Mouse (Mus musculus) B cell, adult 2 months (primary cell): ENCODE measurements around the gene Nuak2.

Source experiments
- DNase-seq, 2 experiments: peaks; one replicate each; pipeline ENCODE4 v3.0.0; 2022

Nuak2 gene

DNA sequence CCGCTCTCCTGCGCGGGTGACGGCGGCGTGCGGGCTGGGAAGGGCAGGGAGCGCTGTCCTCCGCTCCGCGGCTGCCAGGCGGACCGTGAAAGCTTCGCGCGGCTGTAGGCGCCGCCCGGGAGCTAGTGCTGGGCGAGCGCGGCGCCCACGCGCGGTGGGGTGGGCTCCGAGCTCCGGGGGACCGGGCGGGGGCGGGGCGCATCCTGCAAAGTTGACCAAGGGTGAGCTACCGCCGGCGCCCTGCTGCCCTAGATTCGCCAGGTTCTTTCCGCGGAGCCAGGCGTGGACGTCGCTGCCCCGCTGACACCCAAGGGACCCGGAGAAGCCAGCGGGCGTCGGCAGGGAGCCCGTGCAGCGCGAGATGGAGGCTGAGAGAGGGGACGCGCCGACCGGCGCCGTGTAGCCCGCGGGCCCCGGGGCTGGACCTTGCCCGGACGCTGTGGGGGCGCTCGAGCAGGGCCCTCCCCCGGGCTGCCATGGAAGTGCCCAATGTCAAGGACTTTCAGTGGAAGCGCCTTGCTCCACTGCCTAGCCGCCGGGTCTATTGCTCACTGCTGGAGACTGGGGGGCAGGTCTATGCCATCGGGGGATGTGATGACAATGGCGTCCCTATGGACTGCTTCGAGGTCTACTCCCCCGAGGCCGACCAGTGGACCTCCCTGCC lies 17.0 kb upstream of the Nuak2 start:
- peak; percentile 60 to 64 for DNase-seq

DNA sequence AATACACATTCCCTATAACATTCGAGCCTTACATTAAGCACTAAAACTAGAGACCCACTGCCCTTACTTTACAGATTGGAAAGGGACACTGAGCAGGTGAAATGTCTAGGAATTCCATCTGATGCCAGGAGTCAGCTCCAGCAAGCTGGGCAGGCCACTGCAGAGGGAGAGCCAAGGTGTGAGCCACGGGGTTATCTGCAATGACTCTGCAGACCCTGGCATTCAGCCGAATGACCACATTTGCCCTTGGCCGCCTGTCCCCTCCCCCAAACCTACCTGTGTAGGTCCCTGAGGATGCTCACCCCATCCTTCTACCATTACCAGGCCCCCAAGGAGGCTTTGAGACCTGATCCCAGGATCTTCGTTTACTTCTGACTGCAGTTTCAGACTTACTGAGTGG lies 16.2 kb upstream of the Nuak2 start:
- DNase-seq = no peak

DNA sequence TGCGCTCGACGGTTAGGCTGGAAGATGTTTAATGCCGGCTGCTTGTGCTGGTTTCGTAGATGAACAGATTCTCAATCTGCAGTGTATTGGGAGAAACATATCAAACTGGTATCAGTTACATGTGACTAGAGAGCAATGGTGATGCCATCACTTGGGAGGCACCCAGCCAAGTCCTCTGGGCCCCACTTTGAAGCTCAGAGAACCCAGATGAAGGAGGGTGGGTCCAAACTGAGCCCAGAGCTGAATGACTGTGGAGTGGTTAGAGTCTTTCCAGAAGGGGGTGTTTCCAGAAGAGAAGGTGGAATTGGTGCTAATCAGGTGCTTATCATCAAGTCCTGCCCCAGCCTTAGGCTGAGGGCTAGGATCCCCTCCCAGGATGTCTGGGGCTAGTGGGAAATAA lies 14.7 kb upstream of the Nuak2 start:
- DNase-seq = no peak

DNA sequence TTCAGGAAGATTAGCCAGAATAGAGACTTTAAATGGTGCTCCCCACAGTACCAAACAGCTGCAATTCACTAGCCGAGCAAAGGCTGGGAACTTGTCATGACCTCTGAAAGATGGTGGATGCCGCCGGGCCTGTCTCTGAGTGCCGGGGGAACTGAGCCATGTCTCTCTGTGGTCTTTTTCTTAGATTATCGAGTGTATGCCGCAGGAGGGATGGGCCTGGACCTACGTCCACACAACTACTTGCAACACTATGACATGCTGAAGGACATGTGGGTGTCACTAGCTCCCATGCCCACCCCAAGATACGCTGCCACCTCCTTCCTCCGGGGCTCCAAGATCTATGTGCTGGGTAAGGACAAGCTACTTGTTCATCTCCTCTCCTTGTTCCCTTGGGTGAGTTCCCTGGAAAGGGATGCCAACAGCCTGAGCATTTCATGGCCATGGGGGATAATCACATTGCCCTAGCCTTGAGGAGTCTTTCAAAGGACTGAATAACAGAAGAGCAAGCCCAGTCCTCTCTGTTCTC lies 13.5 kb upstream of the Nuak2 start:
- DNase-seq = no peak

DNA sequence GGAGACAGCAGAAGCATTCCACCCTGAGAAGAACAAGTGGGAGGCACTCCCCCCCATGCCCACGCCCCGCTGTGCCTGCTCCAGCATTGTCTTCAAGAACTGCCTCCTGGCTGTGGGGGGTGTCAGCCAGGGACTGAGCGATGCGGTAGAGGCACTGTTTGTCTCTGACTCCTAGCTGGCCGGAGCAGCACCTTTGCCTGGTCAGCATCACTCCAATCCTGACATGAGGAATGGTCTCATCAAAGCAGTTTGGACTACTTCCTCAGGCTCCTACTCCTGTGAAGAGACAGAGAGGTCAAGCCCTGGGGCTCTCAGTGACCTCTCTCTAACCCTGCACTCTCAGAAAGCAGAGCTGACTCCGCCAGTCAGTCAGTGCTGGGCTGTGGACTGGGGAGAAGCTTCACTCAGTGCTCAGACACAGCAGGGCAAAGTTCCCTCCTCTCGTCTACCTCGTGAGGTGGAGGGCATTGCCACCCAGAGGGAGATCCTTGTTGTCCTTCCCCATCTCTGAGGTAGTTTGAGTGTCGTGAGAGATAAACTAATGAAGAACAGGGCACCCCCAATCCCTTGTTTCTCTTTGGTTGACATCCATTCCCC lies 11.2 kb upstream of the Nuak2 start:
- DNase-seq = no peak

- DNase-seq = peak; percentile 81
Measured at GRCm38 (mm10) chr1:132306160-132306559, 9.8 kb upstream of the Nuak2 start.

DNA sequence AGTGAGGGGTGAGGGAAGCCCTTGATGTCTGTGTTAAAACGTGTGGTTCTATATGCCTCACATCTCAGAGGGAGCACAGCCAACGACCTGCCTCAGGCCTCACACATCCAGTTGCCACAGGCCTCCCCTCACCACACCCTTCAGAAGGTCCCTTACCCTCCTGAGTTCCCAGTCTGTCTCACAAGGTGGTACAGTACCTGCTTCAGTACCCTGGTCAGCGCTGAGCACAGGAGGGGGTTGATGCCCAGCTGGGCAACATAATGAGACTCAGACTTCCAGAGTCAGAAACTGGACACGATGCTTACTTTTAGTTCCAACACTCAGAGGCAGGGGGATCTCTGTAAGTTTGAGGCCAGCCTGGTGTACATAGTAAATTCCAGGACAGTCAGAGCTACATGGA lies 9.1 kb upstream of the Nuak2 start:
- DNase-seq = no peak

- no peak for DNase-seq
Measured at GRCm38 (mm10) chr1:132307962-132308361, 8.0 kb upstream of the Nuak2 start.

DNA sequence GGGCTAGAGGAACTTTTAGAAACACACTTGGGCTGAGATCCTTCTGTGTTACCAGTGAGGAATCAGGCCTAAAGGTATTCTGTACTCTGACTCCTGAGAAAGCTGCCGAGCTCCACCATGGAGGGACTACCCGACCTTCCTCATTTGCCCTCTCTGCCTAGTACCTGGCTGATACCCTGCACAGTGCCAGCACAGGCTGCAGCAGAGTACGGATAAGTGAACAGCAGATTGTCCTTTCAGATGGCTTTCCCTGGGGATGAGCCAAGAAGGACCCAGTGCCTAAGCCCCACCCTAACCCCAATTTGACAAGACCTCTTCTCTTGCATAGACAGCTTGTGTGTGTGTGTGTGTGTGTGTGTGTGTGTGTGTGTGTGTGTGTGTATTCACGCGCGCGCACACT lies 7.3 kb upstream of the Nuak2 start:
- no peak for DNase-seq

- DNase-seq = no peak
Measured at GRCm38 (mm10) chr1:132310754-132311153, 5.2 kb upstream of the Nuak2 start.

DNA sequence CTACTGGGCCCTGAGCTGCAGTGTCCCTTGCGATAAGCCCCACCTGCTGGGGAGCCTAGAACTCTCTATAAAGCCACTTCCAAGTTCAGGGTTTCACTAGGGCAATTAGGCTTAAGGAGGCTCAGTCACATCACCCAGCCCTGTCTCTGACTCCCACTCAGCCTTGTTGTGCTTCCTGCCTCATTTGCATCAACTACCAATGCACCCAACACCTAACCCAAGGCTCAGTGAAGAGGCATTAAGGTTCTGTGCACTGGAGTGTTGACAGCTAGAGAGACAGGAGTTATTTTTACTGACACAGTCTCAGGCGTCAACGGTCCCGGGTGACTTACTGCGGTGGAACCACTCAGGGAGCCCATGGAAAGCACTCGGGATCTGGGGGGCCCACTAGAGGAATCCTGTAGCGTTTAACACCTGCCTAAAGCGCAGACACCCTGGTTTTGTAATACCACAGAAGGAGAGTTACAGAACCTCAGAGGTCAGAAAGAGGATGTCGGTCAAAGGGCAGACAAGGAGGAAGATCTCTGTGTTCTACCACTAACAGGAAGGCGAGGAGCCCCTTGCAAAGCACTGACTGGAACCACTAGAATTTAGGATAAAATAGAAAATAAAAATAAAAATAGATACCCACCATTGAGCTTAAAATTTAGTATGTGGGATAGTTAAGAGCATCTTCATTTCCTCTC lies 4.6 kb upstream of the Nuak2 start:
- DNase-seq = peak; percentile 75 to 77

DNA sequence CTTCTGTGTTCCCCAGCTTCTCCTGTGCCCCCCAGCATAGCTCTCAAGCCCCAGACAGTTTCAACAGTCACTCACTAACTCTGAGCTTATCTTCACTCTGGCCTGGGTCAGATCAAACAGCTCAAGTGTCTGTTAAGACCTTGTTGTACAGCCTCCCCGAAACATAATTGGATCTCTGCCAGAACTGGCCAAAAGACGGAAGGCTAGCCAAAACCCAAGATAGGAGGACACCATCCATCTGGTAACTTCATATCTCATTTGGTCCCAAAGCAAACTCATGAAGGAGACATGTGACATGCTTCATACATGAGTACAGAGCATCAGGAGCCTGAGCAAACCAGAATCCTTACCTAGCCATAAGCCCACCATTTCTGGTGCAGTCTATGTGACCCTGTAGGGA lies 3.9 kb upstream of the Nuak2 start:
- DNase-seq = peak; percentile 10 to 23

DNA sequence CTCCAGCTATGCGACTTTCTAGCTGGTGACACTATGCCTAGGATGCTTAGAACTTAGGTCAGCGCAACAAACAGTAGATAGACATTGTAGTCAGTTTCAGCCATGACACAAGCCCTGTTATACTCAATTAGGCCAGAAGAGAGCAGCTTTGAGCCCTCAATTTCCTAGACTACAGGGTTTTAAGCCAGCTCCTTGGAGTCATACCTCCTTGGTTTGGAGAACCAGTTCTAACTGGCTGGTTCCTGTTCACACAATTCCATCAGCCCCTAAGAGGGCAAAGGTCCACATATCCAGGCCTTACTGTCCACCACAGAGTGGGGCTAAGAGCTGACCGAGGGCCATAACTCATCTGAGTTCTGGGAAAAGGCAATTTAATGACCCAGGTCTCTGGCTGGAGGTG lies 3.2 kb upstream of the Nuak2 start:
- peak; percentile 67 to 75 for DNase-seq

GRCm38 (mm10) chr1:132316625-132316994 lies 684 bp downstream of the Nuak2 start:
- peak; percentile 28 to 38 for DNase-seq

DNA sequence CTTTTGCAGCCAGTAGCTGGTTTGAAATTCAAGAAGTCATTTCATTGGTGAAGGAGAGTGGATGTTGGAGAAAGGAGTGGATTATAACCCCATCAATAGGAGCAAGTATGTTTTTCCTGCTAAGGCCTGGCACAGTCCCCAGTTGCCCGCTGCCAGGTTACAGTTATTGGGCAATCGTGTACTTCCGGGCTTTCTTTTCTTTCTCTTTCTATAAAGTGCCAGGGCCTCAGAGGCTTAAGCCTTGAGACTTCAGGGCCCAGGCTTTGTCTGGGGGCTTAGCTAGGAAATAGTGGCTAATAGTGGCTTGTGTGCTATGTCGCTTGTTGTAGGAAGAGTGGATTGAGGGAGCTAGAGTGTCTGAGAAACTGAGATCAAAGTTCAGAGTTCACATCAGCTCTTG lies 1.5 kb downstream of the Nuak2 start:
- peak in 1 of 2 experiments; percentile 27 for DNase-seq

GRCm38 (mm10) chr1:132317894-132318863 lies 2.3 kb downstream of the Nuak2 start:
- DNase-seq = no peak

GRCm38 (mm10) chr1:132319242-132319641 lies 3.3 kb downstream of the Nuak2 start:
- DNase-seq = no peak

GRCm38 (mm10) chr1:132321821-132322580 lies 6.1 kb downstream of the Nuak2 start:
- DNase-seq = no peak

DNA sequence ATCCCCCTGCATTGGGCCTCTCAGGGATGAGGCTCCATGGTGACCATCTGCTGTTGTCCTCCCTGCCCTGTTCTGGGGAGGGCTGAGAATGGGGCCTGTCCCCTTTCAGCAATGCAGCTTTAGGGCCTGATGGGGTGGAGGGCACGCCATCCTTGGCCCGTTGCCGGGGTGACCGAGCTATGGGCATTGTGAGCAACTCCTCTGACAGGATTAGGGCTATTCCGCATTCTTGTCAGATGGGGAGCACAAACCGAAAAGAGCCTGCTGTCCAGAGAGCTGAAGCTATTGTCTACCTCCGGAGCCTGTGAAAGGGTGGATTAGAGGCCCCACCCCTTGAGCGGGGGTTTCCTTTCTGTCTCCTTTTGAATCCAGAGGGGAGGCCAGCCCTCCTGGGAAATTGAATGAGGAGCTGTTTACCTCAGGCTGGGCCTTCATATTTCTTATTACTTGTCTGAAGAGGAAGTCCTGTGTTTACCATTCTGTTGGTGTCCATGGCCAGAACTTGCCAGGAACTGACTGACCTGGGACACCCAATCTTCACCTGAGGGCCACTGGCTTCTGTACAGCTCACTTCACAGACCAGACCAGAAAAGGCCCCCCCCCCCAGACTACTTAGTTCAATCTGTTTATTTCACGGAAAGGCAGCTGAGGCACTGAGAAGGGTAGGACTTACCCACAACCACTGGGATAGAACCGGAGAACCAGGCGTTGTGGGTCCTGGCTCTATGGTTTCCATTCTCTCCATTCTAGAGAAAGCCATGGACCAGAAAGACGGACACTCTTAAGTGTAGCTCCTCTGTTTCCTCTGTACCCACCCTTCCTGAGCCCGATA lies 7.0 kb downstream of the Nuak2 start:
- DNase-seq = no peak

DNA sequence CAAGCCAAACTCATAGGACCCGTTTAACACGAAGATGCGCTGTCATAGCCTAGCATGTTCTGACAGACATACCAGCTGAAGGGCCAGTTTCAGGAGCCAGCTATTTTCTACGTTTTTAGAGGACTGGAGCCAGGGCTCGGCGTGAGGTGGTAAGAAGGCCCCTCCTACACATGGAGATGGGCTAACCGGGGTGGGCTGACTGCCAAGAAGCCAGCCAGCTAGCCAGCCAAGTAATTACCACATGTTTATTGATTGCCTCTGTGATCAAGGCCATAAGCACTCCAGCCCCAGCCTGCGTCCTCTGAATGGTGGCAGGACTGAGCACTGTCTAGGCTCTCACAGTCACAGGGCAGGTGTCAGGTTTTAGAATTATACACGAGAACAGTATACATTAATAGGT lies 10.9 kb downstream of the Nuak2 start:
- no peak for DNase-seq

DNA sequence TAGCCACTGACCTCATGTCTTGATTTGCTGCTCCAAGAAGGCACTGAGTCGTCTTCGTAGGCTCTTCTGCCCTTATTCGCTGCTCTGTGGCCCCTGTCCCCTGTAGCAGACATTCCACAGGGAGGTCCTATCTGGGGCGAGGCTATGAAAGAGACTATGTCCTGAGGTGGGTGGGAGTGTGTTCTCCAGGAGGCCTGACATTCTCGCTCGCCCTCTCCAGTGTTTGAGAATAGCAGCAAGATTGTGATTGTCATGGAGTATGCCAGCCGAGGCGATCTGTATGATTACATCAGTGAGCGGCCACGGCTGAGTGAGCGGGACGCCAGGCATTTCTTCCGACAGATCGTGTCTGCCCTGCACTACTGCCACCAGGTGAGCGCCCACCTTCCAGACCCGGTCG lies 11.6 kb downstream of the Nuak2 start:
- DNase-seq = no peak
